Mouse (Mus musculus): ENCODE results near the gene Dmgdh. TPM values are rescaled to one million over a fixed set of nuclear protein-coding genes. Genes with fewer than 3 reads are reported as not detected.

Dmgdh gene
- total and polyA plus RNA-seq, 3 experiments: not detected

DNA sequence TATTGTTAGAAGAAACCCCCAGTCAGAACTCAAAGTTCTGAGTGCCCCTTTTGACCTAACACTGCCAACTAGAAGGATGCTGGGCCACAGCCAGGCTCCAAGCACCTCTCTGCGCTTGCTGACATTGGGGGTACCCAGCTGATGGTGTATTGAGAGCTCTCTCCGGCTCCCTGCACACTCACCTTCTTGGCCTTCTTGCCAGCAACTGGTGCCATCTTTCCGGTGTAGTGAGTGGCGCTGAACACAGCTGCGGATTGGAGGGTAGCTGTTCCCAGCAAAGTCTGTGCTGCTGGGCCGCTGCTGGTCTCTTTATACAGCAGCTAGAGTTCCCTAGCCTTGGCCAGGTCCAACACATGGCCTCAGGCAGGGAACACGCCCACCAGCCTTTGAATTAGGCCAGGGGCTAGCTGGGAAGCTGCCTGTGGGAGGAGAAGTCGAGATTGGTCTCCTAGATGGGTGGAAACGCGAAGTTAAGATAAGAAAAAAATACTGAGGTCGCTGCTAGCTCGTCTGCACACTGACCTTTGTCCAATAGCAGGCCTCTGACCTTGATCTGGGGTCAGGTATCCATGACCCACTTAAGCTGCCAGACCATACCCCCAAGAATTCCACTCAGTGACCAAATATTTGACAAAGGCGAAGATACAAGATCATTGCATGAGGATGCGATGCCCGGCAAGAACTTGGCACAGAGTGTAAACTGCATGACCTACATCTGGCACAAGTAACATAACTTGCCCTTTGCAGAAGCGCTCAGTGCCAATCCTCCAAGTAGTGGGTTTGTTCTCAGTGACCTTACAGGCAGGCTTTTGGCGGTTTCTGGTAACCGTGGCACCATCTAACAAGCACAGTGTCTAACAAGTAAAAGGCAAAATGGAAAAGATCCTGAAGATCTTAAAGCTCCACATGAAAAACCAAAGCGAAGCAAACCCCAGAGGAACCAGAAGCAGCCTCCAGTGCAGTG is 36.7 kb upstream of the Dmgdh start, which contains the start of gene Bhmt:
Gene Bhmt, minus strand, starts transcription at position 680 of the 964 bp plus-strand sequence.
- peaks cover 0 to 1% of the 10 kb centered on the region in 2 experiments; a peak in 1 of 4 replicates for H3K27me3 ChIP-seq (ENCODE audit: control insufficient read depth in 1 of 2, insufficient read depth in 2 of 2, low read length in 2 of 2)
- TF ChIP-seq MAFK (IDR thresholded peaks at IDR 0.05; ENCODE audit: borderline replicate concordance, low read depth, low read length): no peak
- no peak for TF ChIP-seq JUND (IDR thresholded peaks at IDR 0.05; ENCODE audit: low read depth, low read length)
- no peak for TF ChIP-seq RCOR1 (IDR thresholded peaks at IDR 0.05; ENCODE audit: low read depth, low read length)
- TF ChIP-seq RAD21 (IDR thresholded peaks at IDR 0.05; ENCODE audit: low read depth, low read length): no peak
- TF ChIP-seq E2F4 (IDR thresholded peaks at IDR 0.05; ENCODE audit: borderline replicate concordance, low read depth, low read length): no peak
- TF ChIP-seq MYB (IDR thresholded peaks at IDR 0.05; ENCODE audit: low read depth, low read length): no peak
- TF ChIP-seq SMC3 (IDR thresholded peaks at IDR 0.05; ENCODE audit: low read depth, low read length): no peak
- TF ChIP-seq CHD2 (IDR thresholded peaks at IDR 0.05; ENCODE audit: low read length): no peak
- no peak for TF ChIP-seq SIN3A (IDR thresholded peaks at IDR 0.05; ENCODE audit: low read length)
- TF ChIP-seq USF2 (IDR thresholded peaks at IDR 0.05; ENCODE audit: borderline replicate concordance in 1 of 2, insufficient read depth in 1 of 2, low read depth in 1 of 2, low read length in 2 of 2): no peak
- TF ChIP-seq POLR2AphosphoS2 (IDR thresholded peaks at IDR 0.05; ENCODE audit: low read length): no peak
- TF ChIP-seq NELFE (IDR thresholded peaks at IDR 0.05; ENCODE audit: low read depth, low read length): no peak
- TF ChIP-seq HCFC1 (IDR thresholded peaks at IDR 0.05; ENCODE audit: low read depth, low read length): no peak
- no peak for TF ChIP-seq TBP (IDR thresholded peaks at IDR 0.05; ENCODE audit: low read depth, low read length)
- no peak for TF ChIP-seq NRF1 (IDR thresholded peaks at IDR 0.05; ENCODE audit: insufficient read depth, low read depth, low read length, poor library complexity, severe bottlenecking)
- TF ChIP-seq ELF1 (IDR thresholded peaks at IDR 0.05; ENCODE audit: low read depth, low read length): no peak
- H3K27ac ChIP-seq (ENCODE audit: control insufficient read depth, low read depth, low read length): no peak within 1 kb of the TSS
- no peaks in the 10 kb centered on the region for H3K36me3 ChIP-seq (ENCODE audit: control insufficient read depth in 1 of 2, insufficient read depth in 2 of 2, low read length in 2 of 2)
- H3K4me3 ChIP-seq (ENCODE audit: control insufficient read depth in 1 of 2, insufficient read depth in 1 of 2, low read depth in 2 of 2, low read length in 2 of 2): no peak within 1 kb of the TSS
- no peaks in the 10 kb centered on the region for H3K4me1 ChIP-seq (ENCODE audit: control insufficient read depth in 1 of 2, insufficient read depth in 2 of 2, low read length in 2 of 2)
- no peaks in the 10 kb centered on the region for H3K9me3 ChIP-seq (replicated peaks; ENCODE audit: insufficient read depth, low read length)
- H3K79me2 ChIP-seq (ENCODE audit: control insufficient read depth, insufficient read depth, low read length, poor library complexity): no peaks in the 10 kb centered on the region
- DNase-seq (ENCODE audit: low read depth, low spot score): no peak
- H3K9ac ChIP-seq (ENCODE audit: control insufficient read depth, low read depth, low read length, poor library complexity, severe bottlenecking): no peak within 1 kb of the TSS

DNA sequence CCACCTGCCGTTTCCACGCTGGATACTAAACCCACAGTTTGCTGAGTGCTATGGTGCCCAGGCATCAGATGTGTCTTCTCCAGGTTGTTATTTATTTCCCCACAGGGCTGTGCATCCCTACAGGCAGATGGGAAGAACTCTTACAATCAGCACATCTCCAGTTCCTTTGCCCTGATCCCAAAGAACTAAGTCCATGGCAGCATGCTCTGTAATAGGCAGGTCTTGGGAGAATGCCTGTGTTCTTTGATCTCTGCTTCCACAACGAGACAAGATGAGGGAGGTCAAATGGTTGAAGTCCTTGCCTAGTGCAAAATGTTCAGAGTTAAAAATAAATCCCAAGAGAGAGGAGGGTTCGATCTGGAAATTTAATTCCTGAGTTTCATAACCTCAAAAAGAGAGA is 34.6 kb upstream of the Dmgdh start:
- Histone ChIP-seq H3K9me3 (replicated peaks; ENCODE audit: insufficient read depth, low read length) (no peaks in the 10 kb centered on the region), H3K27ac (ENCODE audit: control insufficient read depth, low read depth, low read length) (no peak overlapping the region), H3K4me3 (ENCODE audit: control insufficient read depth in 1 of 2, insufficient read depth in 1 of 2, low read depth in 2 of 2, low read length in 2 of 2) (no peak overlapping the region), H3K79me2 (ENCODE audit: control insufficient read depth, insufficient read depth, low read length, poor library complexity) (no peaks in the 10 kb centered on the region), H3K27me3 (ENCODE audit: control insufficient read depth in 1 of 2, insufficient read depth in 2 of 2, low read length in 2 of 2) (no peaks in the 10 kb centered on the region; a peak in 2 of 4 replicates), H3K9ac (ENCODE audit: control insufficient read depth, low read depth, low read length, poor library complexity, severe bottlenecking) (no peak overlapping the region), H3K4me1 (ENCODE audit: control insufficient read depth in 1 of 2, insufficient read depth in 2 of 2, low read length in 2 of 2) (no peaks in the 10 kb centered on the region), H3K36me3 (ENCODE audit: control insufficient read depth in 1 of 2, insufficient read depth in 2 of 2, low read length in 2 of 2) (no peaks in the 10 kb centered on the region)
- DNase-seq (ENCODE audit: low read depth, low spot score): no peak
- no peak for TF ChIP-seq TCF12 (IDR thresholded peaks at IDR 0.05; ENCODE audit: low read depth, low read length)
- TF ChIP-seq SMC3 (IDR thresholded peaks at IDR 0.05; ENCODE audit: low read depth, low read length): no peak
- TF ChIP-seq E2F4 (IDR thresholded peaks at IDR 0.05; ENCODE audit: borderline replicate concordance, low read depth, low read length): no peak

Data from MEL (cell line).